Mouse (Mus musculus) limb, embryonic 14.5 days (tissue): ENCODE data around the gene Nr1i2. TPM values are rescaled to one million over a fixed set of nuclear protein-coding genes. Genes with fewer than 3 reads are reported as not detected.

Experiments used
- ATAC-seq: fragments of 200-750 bp; cut with Nextera tagmentation; 2 replicates; pipeline ENCODE4 v1.8.0; 2017; ENCODE audit warnings: low read depth, moderate number of reproducible peaks, moderate TSS enrichment; ENCODE audit not compliant: low FRiP score
- DNase-seq: peaks from one replicate; pipeline ENCODE4 v3.0.0-alpha.2; 2015; ENCODE audit warnings: low spot score
- H3K27ac ChIP-seq: fragments of 300-500 bp; sonication (generic); replicated peaks from 2 replicates; pipeline ENCODE4 v1.5.1; 2014; ENCODE audit warnings: low read depth, mild to moderate bottlenecking, low read length, moderate library complexity, mixed read lengths
- H3K27me3 ChIP-seq: fragments of 300-500 bp; sonication (generic); 2 replicates; pipeline ENCODE4 v1.6.1; 2014; ENCODE audit warnings: low read length, mixed read lengths; ENCODE audit not compliant: control insufficient read depth, insufficient read depth
- H3K36me3 ChIP-seq: fragments of 300-500 bp; sonication (generic); 2 replicates; pipeline ENCODE4 v1.6.1; 2014; ENCODE audit warnings: mild to moderate bottlenecking, low read length, moderate library complexity, mixed read lengths; ENCODE audit not compliant: control insufficient read depth, insufficient read depth
- H3K4me1 ChIP-seq: fragments of 300-500 bp; sonication (generic); 2 replicates; pipeline ENCODE4 v1.6.1; 2014; ENCODE audit warnings: antibody characterized with exemption, low read length, mixed read lengths; ENCODE audit not compliant: control insufficient read depth, insufficient read depth
- H3K4me2 ChIP-seq: fragments of 300-500 bp; sonication (generic); replicated peaks from 2 replicates; pipeline ENCODE4 v1.6.1; 2014; ENCODE audit warnings: low read depth, mild to moderate bottlenecking, low read length, moderate library complexity; ENCODE audit not compliant: severe bottlenecking
- H3K4me3 ChIP-seq: fragments of 300-500 bp; sonication (generic); replicated peaks from 2 replicates; pipeline ENCODE4 v1.5.1; 2014; ENCODE audit warnings: low read length
- H3K9ac ChIP-seq: fragments of 300-500 bp; sonication (generic); 2 replicates; pipeline ENCODE4 v1.6.1; 2014; ENCODE audit warnings: mild to moderate bottlenecking, low read depth, low read length, moderate library complexity; ENCODE audit not compliant: severe bottlenecking
- H3K9me3 ChIP-seq: fragments of 300-500 bp; sonication (generic); 2 replicates; pipeline ENCODE4 v1.6.1; 2016; ENCODE audit warnings: low read length; ENCODE audit not compliant: control insufficient read depth
- POLR2A ChIP-seq: fragments of 200-500 bp; IDR thresholded peaks from 2 replicates; pipeline ENCODE4 v1.8.0; 2012; ENCODE audit warnings: inconsistent platforms, mild to moderate bottlenecking, moderate library complexity, borderline replicate concordance; ENCODE audit not compliant: insufficient read depth, insufficient read length; ENCODE audit errors: extremely low read depth
- WGBS: fragments of 180-500 bp; shearing (Covaris S2); extraction: QIAGEN DNeasy Blood & Tissue Kit; methylation state at CpG from one replicate; pipeline ENCODE4 v1.1.7; 2014; 5-methylcytosine and 5-hydroxymethylcytosine counted together
- polyA plus RNA-seq, 2 experiments: library from polyadenylated mRNA; depleted of rRNA in 1 of 2; stranded (reverse) in 1 of 2; unstranded in 1 of 2; fragments of >200 nt; fragmentation: Nextera tagmentation in 1 of 2; extraction: Ambion mirVana in 1 of 2; gene quantifications; 2 replicates each; pipeline versions ENCODE4 v1.2.1 to v1.2.3; 2012 to 2014

Gene Nr1i2
- polyA plus RNA-seq, 2 experiments = 0.03 TPM; not detected in 1

DNA sequence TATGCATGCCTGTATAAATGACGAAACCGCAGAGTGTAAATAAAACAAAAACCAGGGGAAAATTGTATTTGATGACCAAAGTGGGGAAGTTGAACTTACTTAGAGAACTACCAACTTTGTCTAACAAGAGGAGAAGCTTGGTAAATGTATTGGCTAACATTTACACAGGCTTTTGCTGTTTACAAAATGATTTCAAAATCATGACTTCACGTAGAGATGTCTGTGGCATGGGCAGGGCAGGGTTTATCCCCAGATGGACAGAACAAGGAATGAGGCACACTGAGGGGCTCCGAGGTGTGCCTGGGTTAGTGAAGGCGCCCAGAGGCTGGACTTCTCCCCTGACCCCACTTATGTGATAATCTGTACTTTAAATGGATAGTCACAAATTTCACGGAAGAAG is 7.3 kb downstream of the Nr1i2 start:
- H3K4me1 ChIP-seq = 0 out of 2 replicates have a peak, but pooled peaks cover 4% of the 10 kb centered on the region
- no peaks in the 10 kb centered on the region for H3K9me3 ChIP-seq
- H3K27ac ChIP-seq = no peak overlapping the region
- 87% methylated on average over 6 of the region's 6 CpGs for WGBS
- no peak overlapping the region for H3K4me2 ChIP-seq
- no peaks in the 10 kb centered on the region for H3K27me3 ChIP-seq
- TF ChIP-seq POLR2A = no peak
- H3K4me3 ChIP-seq = no peak overlapping the region
- no peak overlapping the region for H3K9ac ChIP-seq
- ATAC-seq (no peak), DNase-seq (no peak)
- no peaks in the 10 kb centered on the region for H3K36me3 ChIP-seq

DNA sequence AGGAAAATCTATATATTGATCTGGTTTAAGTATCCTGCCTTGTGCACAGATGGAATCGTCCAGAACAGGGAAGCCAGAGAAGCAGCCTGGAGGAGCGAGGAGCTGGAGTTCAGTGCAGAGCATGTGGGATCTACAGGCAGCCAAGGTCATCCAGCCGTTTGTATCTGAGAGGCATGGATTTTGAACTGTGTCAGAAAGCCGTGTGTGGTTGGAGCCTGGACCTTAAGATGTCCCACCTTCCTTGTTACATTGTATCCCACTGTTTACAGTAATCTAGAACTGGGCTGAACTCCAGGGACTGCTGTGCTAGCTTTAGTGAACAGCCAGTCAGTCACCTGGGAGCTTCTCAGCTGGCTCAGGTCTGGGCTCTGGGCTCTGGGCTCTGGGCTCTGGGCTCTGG is 8.1 kb downstream of the Nr1i2 start:
- Histone ChIP-seq H3K27me3 (no peaks in the 10 kb centered on the region), H3K4me3 (no peak overlapping the region), H3K9me3 (no peaks in the 10 kb centered on the region), H3K27ac (no peak overlapping the region), H3K9ac (no peak overlapping the region), H3K4me2 (no peak overlapping the region), H3K36me3 (no peaks in the 10 kb centered on the region), H3K4me1 (0 out of 2 replicates have a peak, but pooled peaks cover 4% of the 10 kb centered on the region)
- no peak for TF ChIP-seq POLR2A
- DNase-seq (no peak), ATAC-seq (no peak)
- WGBS = 67% methylated on average over 4 of the region's 4 CpGs

DNA sequence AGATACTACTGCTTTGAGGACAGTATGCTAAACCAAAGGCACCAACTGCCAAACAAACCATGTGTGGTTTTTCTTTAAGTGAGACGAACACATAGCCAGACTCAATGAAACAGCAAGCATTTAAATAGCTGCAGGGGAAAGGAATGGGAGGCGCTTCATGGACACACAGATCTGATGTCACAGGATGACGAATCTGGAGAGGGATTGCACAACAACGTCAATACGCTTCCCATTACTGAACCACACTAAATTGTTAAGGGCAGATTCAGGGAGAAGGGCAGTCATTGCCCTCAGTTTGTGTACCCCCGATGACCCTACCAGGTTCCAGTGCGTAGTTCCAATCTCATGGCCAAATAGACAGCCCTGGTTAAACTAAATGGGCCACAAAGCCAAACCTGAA is 8.8 kb downstream of the Nr1i2 start:
- no peak overlapping the region for H3K4me3 ChIP-seq
- H3K4me2 ChIP-seq = no peak overlapping the region
- 0 out of 2 replicates have a peak, but pooled peaks cover 4% of the 10 kb centered on the region for H3K4me1 ChIP-seq
- H3K36me3 ChIP-seq = no peaks in the 10 kb centered on the region
- no peak overlapping the region for H3K9ac ChIP-seq
- H3K27ac ChIP-seq = no peak overlapping the region
- DNase-seq = no peak
- no peaks in the 10 kb centered on the region for H3K9me3 ChIP-seq
- TF ChIP-seq POLR2A = no peak
- no peak for ATAC-seq
- 77% methylated on average over 7 of the region's 7 CpGs for WGBS
- no peaks in the 10 kb centered on the region for H3K27me3 ChIP-seq

DNA sequence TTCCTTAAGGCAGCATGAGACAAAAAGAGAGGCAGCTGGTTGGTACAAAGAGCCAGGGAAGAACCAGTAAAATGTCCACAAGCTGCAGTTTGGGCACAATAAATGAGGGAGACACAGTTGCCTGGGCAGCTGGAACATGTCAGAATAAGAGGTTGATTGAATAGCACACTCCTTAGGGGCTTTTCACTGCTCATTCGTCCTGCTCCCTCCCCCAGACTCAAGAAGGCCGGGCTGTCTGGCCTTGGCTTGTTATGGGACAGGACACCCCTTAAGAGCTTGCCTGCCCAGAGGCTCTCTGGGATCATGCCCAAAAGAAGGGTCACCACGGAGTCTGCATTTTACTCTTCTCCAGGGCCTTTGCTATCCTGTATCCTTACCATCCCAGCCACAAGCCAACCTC is 11.3 kb downstream of the Nr1i2 start:
- ATAC-seq (no peak), DNase-seq (no peak)
- Histone ChIP-seq H3K27ac (no peak overlapping the region), H3K4me1 (no peaks in the 10 kb centered on the region), H3K4me3 (no peak overlapping the region), H3K27me3 (no peaks in the 10 kb centered on the region), H3K36me3 (no peaks in the 10 kb centered on the region), H3K4me2 (no peak overlapping the region), H3K9ac (no peak overlapping the region), H3K9me3 (no peaks in the 10 kb centered on the region)
- 37% methylated on average over 3 of the region's 3 CpGs for WGBS
- TF ChIP-seq POLR2A = no peak

DNA sequence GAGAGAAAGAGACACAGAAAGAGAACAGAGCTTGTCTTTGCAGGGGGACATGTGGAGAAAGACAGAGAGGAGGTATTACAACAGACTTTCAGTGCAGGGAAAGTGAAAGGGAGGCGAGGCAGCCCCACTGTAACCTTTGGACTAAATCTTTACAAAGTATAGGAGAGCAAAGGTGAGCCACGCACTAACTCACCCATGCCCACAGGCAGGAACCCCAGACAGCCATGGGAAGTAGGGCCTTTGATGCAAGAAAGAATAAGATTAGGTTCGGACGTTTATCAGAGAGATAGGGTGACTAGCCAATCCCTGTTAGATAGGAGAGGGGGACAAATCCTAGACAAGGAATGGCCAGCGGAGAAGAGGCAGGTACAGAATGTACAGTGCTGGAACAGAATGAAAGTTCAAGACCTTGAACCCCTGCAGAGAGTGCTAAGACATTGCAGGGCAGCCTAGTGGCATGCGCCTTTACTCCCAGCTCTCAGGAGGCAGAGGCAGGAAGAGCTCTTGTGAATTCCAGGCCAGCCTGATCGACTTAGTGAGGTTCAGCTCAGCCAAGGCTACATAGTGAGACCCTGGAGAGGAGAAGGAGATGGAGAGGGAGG is 12.0 kb downstream of the Nr1i2 start:
- Histone ChIP-seq H3K4me2 (no peak overlapping the region), H3K4me3 (no peak overlapping the region), H3K4me1 (no peaks in the 10 kb centered on the region), H3K9me3 (no peaks in the 10 kb centered on the region), H3K27me3 (no peaks in the 10 kb centered on the region), H3K27ac (no peak overlapping the region), H3K36me3 (no peaks in the 10 kb centered on the region), H3K9ac (no peak overlapping the region)
- ATAC-seq (no peak), DNase-seq (no peak)
- 82% methylated on average over 7 of the region's 7 CpGs for WGBS
- no peak for TF ChIP-seq POLR2A

DNA sequence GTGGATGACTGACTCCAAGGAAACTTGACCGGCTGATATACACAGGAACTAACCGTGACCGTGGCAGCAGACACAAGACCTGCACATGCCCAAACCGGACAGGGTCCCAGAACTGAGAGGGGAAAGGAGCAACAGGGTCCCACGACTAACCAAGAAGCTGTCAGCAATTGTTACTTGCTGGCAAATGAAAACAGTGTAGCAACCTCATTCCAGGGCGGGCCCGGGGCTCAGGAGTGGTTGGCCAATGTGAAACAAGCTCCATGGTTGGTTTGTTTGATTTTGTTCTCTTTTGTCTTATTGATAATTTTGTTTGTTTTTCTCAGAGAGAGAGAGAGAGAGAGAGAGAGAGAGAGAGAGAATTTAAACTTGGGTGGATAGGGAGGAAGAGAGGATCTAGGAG is 13.7 kb downstream of the Nr1i2 start:
- Histone ChIP-seq H3K4me3 (no peak overlapping the region), H3K9me3 (no peaks in the 10 kb centered on the region; the same call in 1 of the 2 replicates), H3K9ac (no peak overlapping the region), H3K4me2 (no peak overlapping the region), H3K27me3 (no peaks in the 10 kb centered on the region), H3K4me1 (no peaks in the 10 kb centered on the region), H3K27ac (no peak overlapping the region), H3K36me3 (no peaks in the 10 kb centered on the region)
- 89% methylated on average over 7 of the region's 7 CpGs for WGBS
- TF ChIP-seq POLR2A = no peak
- ATAC-seq = no peak
- DNase-seq = no peak
